Mouse (Mus musculus) brown adipose tissue, adult 24 weeks (tissue): ENCODE data around the gene Pcsk5. TPM values are rescaled to one million over a fixed set of nuclear protein-coding genes. Genes with fewer than 3 reads are reported as not detected.

Source experiments
- H3K27ac ChIP-seq: fragments of 200-500 bp; replicated peaks from 2 replicates; pipeline ENCODE4 v1.5.1; 2012; ENCODE audit warnings: low read depth, mild to moderate bottlenecking, low read length
- H3K4me1 ChIP-seq: fragments of 200-500 bp; 2 replicates; pipeline ENCODE4 v1.6.1; 2012; ENCODE audit warnings: low read length, mixed read lengths; ENCODE audit not compliant: control insufficient read depth, insufficient read depth, insufficient read length
- H3K4me3 ChIP-seq: fragments of 200-500 bp; 2 replicates; pipeline ENCODE4 v1.5.1; 2012; ENCODE audit warnings: low read depth, mild to moderate bottlenecking, low read length, moderate library complexity; ENCODE audit not compliant: insufficient read depth
- polyA plus RNA-seq: library from polyadenylated mRNA; stranded (reverse); fragments of >200 nt; gene quantifications from 2 replicates; pipeline ENCODE4 v1.2.4, GENCODE M21; 2012; ENCODE audit not compliant: missing spikeins, insufficient read depth, insufficient read length

The Pcsk5 gene
- polyA plus RNA-seq, 1 experiment = 1.7 TPM

GRCm38 (mm10) chr19:17828414-17828813 is 9.0 kb downstream of the Pcsk5 start:
- Histone ChIP-seq H3K4me3 (no peak overlapping the region), H3K27ac (no peak overlapping the region), H3K4me1 (no peaks in the 10 kb centered on the region)

- H3K4me1 ChIP-seq = 0 out of 2 replicates have a peak, but pooled peaks cover 2% of the 10 kb centered on the region
- no peak overlapping the region for H3K4me3 ChIP-seq
- no peak overlapping the region for H3K27ac ChIP-seq
Measured at GRCm38 (mm10) chr19:17826694-17827093, 10.7 kb downstream of the Pcsk5 start.

- Histone ChIP-seq H3K4me1 (0 out of 2 replicates have a peak, but pooled peaks cover 2% of the 10 kb centered on the region), H3K4me3 (no peak overlapping the region), H3K27ac (no peak overlapping the region)
Measured at GRCm38 (mm10) chr19:17820046-17820445, 17.4 kb downstream of the Pcsk5 start.

- Histone ChIP-seq H3K27ac (no peak overlapping the region), H3K4me1 (0 out of 2 replicates have a peak, but pooled peaks cover 2% of the 10 kb centered on the region)
Measured at GRCm38 (mm10) chr19:17819081-17819480, 18.4 kb downstream of the Pcsk5 start.

GRCm38 (mm10) chr19:17815062-17815461 is 22.4 kb downstream of the Pcsk5 start:
- H3K4me1 ChIP-seq = no peaks in the 10 kb centered on the region
- H3K27ac ChIP-seq = no peak overlapping the region

More at GRCm38 (mm10) chr19:17819081-17819480, 18.4 kb downstream of the Pcsk5 start:
- H3K4me3 ChIP-seq = no peak overlapping the region

GRCm38 (mm10) chr19:17813449-17813990 is 23.9 kb downstream of the Pcsk5 start:
- Histone ChIP-seq H3K4me1 (no peaks in the 10 kb centered on the region), H3K4me3 (no peak overlapping the region)

More at GRCm38 (mm10) chr19:17815062-17815461, 22.4 kb downstream of the Pcsk5 start:
- H3K4me3 ChIP-seq = no peak overlapping the region

GRCm38 (mm10) chr19:17812661-17813060 is 24.8 kb downstream of the Pcsk5 start:
- Histone ChIP-seq H3K4me1 (no peaks in the 10 kb centered on the region), H3K27ac (no peak overlapping the region), H3K4me3 (no peak overlapping the region)

More at GRCm38 (mm10) chr19:17813449-17813990, 23.9 kb downstream of the Pcsk5 start:
- no peak overlapping the region for H3K27ac ChIP-seq

GRCm38 (mm10) chr19:17806626-17807025 is 30.8 kb downstream of the Pcsk5 start:
- Histone ChIP-seq H3K4me3 (no peak overlapping the region), H3K27ac (no peak overlapping the region), H3K4me1 (no peaks in the 10 kb centered on the region)

GRCm38 (mm10) chr19:17800798-17801197 is 36.6 kb downstream of the Pcsk5 start:
- Histone ChIP-seq H3K27ac (no peak overlapping the region), H3K4me3 (no peak overlapping the region)

GRCm38 (mm10) chr19:17799419-17800185 is 37.8 kb downstream of the Pcsk5 start:
- Histone ChIP-seq H3K4me3 (no peak overlapping the region), H3K4me1 (no peaks in the 10 kb centered on the region), H3K27ac (no peak overlapping the region)

More at GRCm38 (mm10) chr19:17800798-17801197, 36.6 kb downstream of the Pcsk5 start:
- no peaks in the 10 kb centered on the region for H3K4me1 ChIP-seq

GRCm38 (mm10) chr19:17793457-17793856 is 44.0 kb downstream of the Pcsk5 start:
- Histone ChIP-seq H3K27ac (no peak overlapping the region), H3K4me1 (no peaks in the 10 kb centered on the region)

GRCm38 (mm10) chr19:17791485-17792052 is 45.9 kb downstream of the Pcsk5 start:
- Histone ChIP-seq H3K4me1 (no peaks in the 10 kb centered on the region), H3K27ac (peak overlapping the region; percentile 76; the same call in 1 of the 2 replicates)

More at GRCm38 (mm10) chr19:17793457-17793856, 44.0 kb downstream of the Pcsk5 start:
- no peak overlapping the region for H3K4me3 ChIP-seq

GRCm38 (mm10) chr19:17788617-17789317 is 48.7 kb downstream of the Pcsk5 start:
- no peak overlapping the region for H3K27ac ChIP-seq
- no peak overlapping the region for H3K4me3 ChIP-seq
- no peaks in the 10 kb centered on the region for H3K4me1 ChIP-seq

More at GRCm38 (mm10) chr19:17791485-17792052, 45.9 kb downstream of the Pcsk5 start:
- no peak overlapping the region for H3K4me3 ChIP-seq

- H3K4me3 ChIP-seq = no peak overlapping the region
- no peak overlapping the region for H3K27ac ChIP-seq
- H3K4me1 ChIP-seq = no peaks in the 10 kb centered on the region
Measured at GRCm38 (mm10) chr19:17786744-17787143, 50.7 kb downstream of the Pcsk5 start.
